Mouse (Mus musculus) inflammation-experienced regulatory T-cells, adult 6 months (primary cell): Measurements from ENCODE around the gene Arl1. TPM values are rescaled to one million over a fixed set of nuclear protein-coding genes. Genes with fewer than 3 reads are reported as not detected.
A peak's percentile ranks its signal among the peaks of the same experiment; 100 is the strongest.
"Not testable (repeated sequence)": the region's sequence is repeated elsewhere in the genome, so short reads cannot be mapped to it uniquely, and the experiment has no call there.

Experiments used
- ATAC-seq: one replicate; pipeline ENCODE4 v1.8.0; 2017
- polyA plus RNA-seq, 3 experiments: library from polyadenylated mRNA; unstranded; fragments of 100-300 nt; shearing (Covaris generic); gene quantifications; one replicate each; pipeline ENCODE4 v1.2.1; 2017

Gene Arl1
- 10 to 100 TPM; 51.6 to 80.7 (median 51.8) TPM for polyA plus RNA-seq

DNA sequence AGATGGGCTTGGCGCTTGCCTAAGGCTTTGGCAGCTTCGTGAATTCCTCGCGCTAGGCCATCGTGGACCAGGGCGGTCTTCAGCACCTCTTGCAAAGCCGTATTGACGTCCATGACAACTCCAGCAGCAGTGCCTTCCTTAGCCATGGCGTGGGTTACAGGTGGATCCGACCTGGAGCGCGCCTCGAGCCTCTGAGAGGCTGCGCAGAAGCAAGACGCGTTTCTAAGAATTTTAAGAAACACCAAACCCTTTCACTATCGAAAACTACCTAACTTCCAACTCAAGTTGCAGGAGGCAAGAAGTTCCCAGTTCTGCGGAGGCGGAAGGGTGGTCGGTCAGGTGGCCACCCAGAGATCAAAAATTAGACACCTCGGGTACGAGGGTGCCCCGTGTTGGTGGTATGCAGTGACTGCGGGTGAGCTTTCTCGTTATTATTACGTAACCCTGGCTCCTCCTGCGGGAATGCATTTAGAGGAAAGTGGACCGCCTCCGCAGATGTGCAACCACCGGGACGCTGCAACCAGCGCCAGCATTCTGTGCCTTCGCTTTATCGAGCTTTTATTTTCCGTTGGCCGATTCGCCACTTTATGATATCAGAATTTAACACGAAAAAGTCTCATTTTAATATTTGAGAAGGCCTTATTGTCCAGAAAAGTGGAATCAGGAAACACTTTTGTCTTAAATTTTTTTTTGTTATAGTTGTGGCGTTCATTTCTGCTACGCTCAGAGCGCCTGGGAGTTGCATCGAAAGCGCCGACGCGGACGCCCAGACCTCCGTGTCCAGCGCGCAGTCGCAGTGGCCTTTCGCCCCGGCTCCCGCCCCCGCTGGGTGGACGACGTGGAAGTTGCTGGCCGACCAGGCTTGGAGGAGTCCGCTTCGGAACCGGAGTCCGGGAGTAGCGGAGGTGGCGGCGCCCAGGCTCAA lies at the start of gene Arl1:
Gene Arl1, plus strand, starts transcription at position 288 of the 925 bp plus-strand sequence.
- peak; percentile 62 for ATAC-seq

- no peak for ATAC-seq
These were observed 47.6 kb upstream of the Arl1 start for GRCm38 (mm10) chr10:88682904-88683563.

- ATAC-seq, result no peak
These were observed 45.7 kb upstream of the Arl1 start, which contains the start of gene Spic for GRCm38 (mm10) chr10:88684925-88685324. TSS of gene Spic (minus strand) at chr10:88685015.

DNA sequence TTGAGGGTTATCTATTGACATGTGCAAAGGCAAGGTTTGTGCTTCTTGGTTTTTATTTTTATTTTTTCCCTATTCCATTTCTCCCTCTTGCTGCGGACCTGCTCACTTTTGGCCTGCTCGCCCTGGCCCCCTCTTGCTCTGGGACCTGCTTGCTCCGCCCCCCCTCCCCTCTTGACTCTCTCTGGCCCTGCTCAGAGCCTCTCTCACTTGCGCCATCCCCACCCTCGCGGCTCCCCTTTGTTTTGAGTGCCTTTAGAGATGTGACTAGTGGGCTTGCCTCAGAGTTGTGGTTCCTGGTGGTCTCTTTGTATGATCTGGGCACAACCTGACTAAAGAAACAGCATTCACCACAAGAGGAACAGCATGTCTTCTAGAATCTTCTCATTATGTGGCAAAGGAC lies 29.7 kb upstream of the Arl1 start:
- ATAC-seq, result no peak

DNA sequence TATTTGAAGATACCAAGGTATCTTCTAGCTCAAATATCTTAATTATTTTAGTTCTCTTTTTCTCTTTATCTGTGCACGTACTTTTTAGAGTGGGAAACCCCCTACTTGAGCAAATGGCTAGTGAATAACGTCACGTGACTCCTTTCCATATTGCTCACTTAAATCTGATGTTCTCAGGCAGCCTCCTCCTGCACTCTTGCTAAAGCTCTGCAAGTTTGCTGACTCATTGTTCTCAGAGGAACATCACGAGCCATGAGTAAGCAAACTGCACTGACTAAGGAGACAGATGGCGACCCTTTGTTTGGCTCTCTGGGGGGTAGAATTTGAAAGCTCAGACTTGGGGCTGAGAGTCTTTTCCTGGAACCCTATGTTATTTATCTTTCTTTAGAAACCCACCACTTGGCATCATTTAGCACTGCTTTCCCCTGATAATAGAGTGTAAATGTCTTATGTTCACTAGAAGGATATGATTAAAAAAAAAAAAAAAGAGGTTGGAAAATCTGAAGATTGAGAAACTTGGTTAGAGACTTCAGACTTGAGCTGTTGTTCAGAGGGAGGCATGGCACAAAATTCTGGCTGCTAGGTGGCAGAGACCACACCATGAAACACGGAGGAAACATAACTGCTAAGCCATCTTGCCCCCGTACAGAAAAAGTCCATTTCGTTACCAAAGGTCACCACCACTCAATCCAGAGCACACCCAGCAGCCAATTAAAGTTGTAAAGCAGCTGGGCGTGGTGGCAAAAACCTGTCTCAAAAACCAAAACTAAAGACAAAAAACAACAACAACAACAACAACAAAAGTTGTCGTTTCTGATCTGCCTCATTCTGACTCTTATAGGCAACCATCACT lies 21.8 kb upstream of the Arl1 start:
- peak; percentile 58 for ATAC-seq

GRCm38 (mm10) chr10:88712359-88712758 lies 18.3 kb upstream of the Arl1 start:
- no peak for ATAC-seq

DNA sequence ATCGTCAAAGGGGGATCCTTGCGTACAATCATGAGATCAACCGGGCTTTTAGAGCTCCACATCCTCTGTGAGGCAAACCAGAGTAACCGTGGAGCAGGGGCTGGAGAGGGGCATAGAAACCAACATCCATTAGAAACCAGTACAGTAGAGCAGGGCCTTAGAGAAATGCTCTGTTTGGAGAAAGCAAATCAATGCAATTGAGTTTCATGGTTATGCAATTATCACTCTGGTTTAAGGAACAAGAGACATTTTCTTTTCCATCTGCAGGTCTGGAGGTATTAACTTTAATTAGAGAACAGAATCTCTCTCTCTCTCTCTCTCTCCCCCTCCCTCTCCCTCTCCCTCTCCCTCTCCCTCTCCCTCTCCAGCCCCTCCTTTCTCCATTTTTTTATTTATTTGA lies 15.9 kb upstream of the Arl1 start:
- ATAC-seq, result no peak

DNA sequence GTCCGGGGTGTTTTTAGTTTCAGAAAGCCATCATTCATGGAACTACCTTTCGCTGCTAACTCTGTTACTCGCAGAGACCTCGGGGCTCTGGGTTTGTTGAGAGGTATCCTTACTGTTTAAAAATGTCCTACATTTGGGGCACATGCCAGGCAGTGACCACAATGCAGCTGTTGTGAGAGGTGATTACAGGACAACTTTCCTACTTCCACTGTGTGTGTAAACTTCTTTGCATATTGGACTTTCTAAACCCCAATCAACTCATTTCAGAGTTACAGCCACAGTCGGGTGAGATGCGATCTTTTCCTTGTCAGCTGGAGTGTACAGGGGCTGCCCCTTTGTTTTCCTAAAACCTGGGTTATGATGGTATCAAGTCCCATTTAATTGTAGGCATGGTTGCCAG lies 15.0 kb upstream of the Arl1 start:
- no peak for ATAC-seq

DNA sequence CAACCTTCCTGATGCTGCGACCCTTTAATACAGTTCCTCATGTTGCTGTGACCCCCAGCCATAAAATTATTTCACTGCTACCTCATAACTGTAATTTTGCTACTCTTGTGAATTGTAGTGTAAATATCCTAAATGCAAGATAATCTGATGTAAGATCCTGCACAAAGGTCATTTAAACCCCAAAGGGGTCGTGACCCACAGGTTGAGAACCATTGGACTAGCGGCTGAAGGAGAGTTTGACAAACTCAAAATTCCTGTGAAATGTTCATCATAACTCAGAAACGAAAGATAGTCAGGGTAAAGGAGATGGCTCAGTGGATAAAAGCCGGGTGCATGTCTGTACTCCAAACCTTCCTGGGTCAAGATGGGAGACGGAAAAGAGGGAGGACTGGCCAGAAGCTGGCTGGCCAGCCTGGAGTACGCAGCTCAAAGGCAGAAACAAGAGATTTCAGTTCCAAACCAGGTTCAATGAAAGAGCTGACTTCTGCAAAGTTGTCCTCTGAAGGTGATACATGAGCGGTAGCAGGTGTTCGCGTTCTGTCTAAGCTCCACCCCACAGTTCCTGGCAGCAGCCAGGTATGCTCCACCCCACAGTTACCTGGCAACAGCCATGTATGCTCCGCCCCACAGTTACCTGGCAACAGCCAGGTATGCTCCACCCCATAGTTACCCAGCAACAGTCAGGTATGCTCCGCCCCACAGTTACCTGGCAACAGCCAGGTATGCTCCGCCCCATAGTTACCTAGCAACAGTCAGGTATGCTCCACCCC lies 13.5 kb upstream of the Arl1 start:
- ATAC-seq, result no peak

- ATAC-seq, result no peak
These were observed 13.0 kb upstream of the Arl1 start for GRCm38 (mm10) chr10:88717756-88718025.

DNA sequence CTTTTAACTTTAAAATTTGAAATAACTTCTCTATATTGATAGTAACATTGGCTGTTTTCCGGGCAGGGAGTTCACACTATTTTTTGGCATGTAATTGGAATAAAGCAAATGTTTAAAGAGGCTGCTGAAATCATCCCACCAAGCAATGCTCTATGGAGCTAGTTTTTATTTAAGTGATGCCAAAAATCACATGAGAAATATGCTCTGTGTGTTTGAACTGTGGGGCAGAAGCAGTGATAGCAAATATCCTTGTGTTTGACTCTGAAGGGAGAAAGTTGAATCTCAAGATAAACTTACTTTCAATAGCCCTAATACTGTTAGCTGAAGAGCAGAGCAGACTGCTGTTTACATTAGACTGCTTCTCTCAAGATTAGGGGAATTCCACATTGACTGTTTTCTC lies 11.0 kb upstream of the Arl1 start:
- no peak for ATAC-seq

GRCm38 (mm10) chr10:88725343-88725742 lies 5.3 kb upstream of the Arl1 start:
- peak; percentile 52 for ATAC-seq

GRCm38 (mm10) chr10:88727128-88727527 lies 3.5 kb upstream of the Arl1 start:
- ATAC-seq, result no peak

- ATAC-seq, result no peak
These were observed 2.5 kb upstream of the Arl1 start for GRCm38 (mm10) chr10:88728166-88728565.

DNA sequence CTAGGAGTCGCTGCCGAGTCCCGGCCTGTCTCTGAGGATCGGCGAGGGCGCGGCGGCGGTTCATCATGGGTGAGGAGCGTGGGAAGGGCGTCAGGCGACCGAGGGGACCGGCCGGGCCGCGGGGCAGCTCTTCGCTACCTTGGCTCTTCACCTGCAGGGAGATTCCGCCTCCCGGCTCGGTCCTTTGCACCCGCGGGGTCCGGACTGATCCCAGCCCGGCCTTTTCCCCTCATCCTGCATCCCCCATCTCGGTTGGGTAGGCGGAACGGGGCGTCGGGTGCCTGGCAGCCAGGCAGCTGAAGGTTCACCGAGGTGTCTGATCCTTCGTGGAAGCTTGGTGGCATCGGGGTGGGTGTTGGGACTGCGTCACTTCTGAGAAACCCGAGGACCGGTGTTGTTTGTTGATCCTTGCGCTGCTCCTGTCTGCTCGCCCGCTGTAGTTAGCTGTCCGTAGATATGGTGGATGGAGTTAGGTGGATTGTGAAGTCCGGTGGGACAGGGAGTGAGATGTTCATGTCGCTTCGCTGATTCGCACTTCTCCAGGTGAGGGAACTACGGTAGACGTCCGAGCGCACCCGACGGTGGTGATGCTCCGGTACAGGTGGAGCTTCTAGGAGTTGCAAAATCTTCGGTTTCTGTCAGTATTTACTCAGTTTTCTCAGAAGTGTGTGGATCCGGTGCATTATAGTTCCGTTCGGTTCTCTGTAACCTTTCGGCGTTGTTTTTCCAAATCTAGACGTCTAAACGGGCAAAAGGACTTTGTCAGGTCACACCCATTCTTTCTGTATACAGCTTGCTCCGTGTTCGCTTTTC lies 1.0 kb downstream of the Arl1 start:
- peak; percentile 51 for ATAC-seq

- no peak for ATAC-seq
These were observed 1.6 kb downstream of the Arl1 start for GRCm38 (mm10) chr10:88732309-88732622.

- not testable (repeated sequence) for ATAC-seq
These were observed 8.4 kb downstream of the Arl1 start for GRCm38 (mm10) chr10:88739074-88739473.

DNA sequence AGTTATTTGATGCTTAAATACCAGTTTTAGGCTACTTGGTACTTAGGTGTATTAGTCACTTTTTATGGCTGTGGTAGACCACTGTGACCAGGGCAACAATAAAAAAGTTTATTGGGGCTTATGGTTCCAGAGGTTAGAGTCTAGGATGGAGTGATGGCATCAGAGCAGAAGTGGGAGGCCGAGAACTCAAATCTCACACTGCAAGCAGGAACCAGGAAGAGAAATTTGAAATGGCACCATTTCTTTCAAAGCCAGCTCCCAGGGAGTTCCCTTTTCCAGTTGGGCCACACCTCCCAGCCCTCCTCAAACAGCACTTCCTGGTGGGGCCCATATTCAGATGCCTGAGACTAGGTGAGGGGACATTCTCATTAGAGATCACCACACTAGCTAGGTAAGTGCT lies 9.2 kb downstream of the Arl1 start:
- no peak for ATAC-seq

- ATAC-seq, result no peak
These were observed 10.1 kb downstream of the Arl1 start for GRCm38 (mm10) chr10:88740781-88741180.

GRCm38 (mm10) chr10:88741426-88741825 lies 10.8 kb downstream of the Arl1 start:
- no peak for ATAC-seq

DNA sequence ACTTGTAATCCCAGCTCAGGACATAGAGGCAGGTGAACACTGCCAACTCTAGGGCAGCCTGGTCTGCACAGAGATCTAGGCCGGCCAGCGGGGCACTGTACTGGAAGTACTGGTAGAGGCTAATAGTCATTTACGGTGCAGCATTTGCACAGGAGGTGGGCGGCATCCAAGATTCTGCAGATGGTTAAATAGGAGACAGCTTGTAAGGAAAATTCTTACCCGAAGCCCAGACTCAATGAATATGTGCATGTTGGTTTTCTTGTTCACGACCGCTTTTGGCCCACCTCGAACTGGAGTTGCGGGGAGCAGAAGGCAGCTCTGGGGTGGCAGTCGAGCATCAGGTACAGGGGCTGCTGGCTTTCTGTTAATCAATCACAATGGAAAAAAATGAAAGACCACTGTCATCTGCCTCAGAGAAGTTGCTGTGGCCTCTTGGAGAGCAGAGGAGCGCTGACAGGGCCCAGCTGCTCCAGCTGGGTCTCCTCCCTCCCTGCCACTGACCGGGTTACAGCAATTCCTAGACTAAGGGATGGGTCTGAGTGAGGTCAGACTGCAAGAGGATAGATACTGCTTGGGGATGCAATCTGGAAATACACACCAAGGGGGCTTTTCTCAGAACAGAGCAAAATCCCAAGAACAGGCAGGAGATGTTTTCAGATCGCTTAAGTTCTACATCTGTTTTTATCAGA lies 31.0 kb downstream of the Arl1 start:
- ATAC-seq, result no peak
